Mouse (Mus musculus) lung, adult 2 months (tissue): ENCODE measurements around the gene Ctsk.

Experiments
- CTCF ChIP-seq: fragments of 200-500 bp; IDR thresholded peaks from 2 replicates; pipeline ENCODE4 v1.5.1; 2011; ENCODE audit warnings: mild to moderate bottlenecking, low read length, control low read depth; ENCODE audit not compliant: insufficient read depth
- POLR2A ChIP-seq: fragments of 200-500 bp; IDR thresholded peaks from 2 replicates; pipeline ENCODE4 v1.6.1; 2011; ENCODE audit warnings: low read depth, mild to moderate bottlenecking, control low read depth, low read length, borderline replicate concordance; ENCODE audit errors: extremely low read depth

DNA sequence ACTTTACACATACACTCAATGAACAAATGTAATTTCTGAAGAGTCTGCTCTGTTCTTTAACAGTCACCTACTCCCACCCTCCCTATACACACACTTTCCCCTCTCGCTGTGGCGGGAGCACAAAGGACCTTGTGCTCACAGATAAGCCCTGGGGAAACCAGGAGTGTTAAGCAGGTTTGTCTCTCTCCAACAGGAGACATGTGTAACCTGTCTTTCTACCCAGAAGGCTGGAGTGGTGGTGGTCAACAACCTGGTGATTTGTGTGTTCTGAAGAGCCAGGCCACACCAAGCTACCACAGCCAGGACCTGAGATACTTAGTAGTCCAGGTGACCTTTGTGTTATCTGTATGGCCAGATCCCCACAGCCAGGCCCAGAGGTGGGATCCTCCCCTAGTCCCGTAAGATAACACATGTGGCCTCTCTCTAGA lies 17.6 kb downstream of the Ctsk start:
- TF ChIP-seq POLR2A = no peak
- TF ChIP-seq CTCF = no peak
